Mouse (Mus musculus) B cell, adult 2 months (primary cell): ENCODE results near the gene Trim30d.
"Not testable (repeated sequence)": the region's sequence is repeated elsewhere in the genome, so short reads cannot be mapped to it uniquely, and the experiment has no call there.

ENCODE experiments used
- DNase-seq, 2 experiments: peaks; one replicate each; pipeline ENCODE4 v3.0.0; 2022

Trim30d gene

DNA sequence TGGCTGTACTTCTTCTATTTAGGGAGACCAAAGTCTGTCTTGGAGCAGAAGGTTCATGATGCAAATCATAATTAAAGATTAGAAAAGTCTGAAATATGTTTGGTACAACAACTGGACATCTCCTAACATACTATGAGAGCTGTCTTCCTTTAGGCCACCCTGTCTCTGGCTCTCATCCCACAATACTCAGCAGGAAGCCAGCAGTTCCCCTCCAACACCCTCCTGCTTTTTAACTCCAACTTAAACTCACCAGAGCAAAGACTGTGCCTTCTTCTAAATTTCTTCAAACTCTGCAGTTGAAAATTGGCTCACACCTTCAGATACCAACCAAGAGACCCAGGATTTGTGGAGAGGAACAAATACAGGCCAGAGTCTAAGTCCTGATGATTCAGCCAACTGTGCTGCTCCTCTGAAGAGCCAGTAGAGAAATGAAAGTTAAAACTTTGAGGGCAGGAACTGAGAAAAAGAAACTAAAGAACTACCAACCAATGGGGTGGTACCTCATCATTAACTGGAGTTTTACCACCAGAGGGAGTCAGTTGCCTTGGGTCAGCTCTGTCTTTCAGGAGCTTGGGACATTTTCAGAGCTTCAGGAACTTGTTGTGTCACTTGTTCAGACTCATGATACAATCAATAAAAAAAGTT is at the start of gene Trim30d:
Trim30d (minus strand) TSS at position 429 of the 645 bp plus-strand sequence.
- peak; percentile 18 to 22 for DNase-seq

DNA sequence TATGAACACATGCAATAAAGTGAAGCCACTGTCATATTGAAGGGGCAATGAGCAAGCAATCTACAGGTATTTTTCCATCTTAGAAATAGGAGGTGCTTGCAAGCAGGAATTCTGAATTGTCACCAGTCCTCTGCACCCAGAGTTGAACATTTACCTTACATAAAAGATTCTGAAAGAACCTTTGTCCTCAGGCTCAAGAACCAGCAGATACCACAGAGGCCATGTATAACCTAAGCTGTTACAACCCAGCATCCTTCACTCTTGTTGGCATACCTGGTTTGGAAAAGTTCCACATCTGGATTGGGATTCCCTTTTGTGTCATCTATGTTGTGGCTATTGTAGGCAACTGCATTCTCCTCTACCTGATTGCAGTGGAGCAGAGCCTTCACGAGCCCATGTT is 45.1 kb upstream of the Trim30d start:
- no peak for DNase-seq

DNA sequence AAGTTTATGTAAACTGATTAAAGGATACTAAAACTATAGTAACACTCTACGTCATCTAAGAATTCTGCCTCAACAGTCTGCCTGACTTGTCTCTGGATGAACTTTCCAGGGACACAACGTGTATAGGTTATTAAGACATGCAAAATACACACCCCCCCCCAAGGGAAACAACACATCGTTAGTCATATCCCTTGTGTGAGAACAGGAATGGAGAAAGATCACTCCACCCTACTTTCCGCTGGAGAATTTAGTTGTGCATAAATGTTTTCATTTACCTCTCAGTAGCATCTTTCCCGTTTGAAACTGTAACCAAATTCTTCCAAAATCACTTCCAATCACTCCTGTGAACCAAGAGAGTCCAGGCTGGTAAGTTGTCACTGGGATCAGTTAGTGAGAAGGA is 42.2 kb upstream of the Trim30d start, which contains the start of gene Olfr651:
Olfr651 (plus strand) TSS at position 301 of the 400 bp plus-strand sequence.
- DNase-seq, result no peak

DNA sequence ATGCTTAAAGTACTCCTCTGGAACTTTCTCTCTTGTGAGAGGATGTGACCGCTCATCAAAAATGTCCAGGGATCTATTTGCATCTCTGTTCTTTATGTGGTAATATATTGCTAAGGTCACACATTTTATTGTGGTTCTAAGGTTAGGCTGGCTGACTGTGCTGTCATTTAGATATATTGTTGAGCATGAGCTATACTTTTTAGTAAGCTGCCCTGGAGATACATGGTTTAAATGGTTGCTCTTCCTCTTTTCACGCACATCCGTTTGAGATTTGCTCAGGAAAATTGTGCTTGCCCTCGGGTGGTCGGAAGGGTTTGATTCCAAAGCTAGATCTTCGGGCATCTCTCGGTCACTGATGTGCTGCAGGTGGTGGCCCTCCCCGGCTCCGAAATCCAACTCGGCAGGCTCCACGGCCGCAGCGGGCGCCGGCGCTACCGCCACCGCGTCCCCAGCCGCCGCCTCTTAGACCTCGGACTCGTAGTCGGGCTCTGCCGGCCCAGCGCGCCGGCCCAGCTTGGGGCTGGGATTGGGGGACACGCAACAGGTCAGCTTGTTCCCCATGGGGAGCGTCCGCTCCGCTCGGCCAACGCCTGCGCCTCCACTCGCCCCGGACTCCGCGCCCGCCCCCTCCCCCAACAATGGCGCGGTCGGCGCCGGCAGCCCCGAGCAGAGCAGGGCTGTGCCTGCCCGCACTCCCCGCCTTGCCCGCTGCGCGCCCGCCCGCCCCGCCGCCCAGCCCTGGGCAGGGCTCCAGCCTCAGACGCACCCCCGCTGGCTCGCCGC is 5.9 kb downstream of the Trim30d start:
- DNase-seq, result peak; percentile 41 to 46

DNA sequence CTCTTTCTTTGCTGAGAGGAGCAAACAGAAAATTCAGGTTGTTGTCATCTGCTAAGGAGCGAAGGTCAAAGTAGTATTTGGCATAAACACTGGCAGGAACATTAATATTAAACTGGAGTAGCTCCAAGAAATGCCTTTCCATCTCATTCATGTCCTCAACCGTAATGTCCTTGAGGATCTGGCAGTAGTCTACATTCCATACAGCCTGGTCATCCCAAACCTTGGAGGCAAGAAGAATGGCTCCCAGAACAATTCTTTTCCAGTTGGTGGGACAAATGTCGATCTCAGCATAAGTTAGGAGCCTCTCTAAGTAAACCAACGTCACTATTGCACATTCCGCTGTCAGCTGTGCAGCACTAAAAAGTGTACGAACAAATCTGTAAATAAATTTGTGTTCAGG is 6.5 kb downstream of the Trim30d start:
- DNase-seq, result not testable (repeated sequence)

DNA sequence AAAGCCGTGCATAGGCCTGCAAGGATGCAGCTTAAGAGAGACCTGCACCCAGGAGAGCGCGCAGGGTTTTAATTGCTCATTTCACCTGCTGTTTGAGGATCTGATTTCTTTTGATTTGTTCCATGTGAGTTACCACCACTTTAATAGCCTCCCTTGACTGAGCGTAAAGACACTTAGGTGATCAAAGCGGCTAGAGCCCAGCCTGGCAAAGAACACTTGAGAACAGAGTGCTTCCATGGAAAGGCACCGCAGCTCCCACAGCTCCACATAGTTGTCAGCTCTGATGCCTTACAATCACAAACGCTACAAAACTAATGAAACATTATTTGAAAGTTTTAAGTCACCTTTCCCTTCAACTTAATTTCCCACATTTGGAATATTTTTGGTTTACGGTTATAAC is 8.2 kb downstream of the Trim30d start:
- not testable (repeated sequence) for DNase-seq

DNA sequence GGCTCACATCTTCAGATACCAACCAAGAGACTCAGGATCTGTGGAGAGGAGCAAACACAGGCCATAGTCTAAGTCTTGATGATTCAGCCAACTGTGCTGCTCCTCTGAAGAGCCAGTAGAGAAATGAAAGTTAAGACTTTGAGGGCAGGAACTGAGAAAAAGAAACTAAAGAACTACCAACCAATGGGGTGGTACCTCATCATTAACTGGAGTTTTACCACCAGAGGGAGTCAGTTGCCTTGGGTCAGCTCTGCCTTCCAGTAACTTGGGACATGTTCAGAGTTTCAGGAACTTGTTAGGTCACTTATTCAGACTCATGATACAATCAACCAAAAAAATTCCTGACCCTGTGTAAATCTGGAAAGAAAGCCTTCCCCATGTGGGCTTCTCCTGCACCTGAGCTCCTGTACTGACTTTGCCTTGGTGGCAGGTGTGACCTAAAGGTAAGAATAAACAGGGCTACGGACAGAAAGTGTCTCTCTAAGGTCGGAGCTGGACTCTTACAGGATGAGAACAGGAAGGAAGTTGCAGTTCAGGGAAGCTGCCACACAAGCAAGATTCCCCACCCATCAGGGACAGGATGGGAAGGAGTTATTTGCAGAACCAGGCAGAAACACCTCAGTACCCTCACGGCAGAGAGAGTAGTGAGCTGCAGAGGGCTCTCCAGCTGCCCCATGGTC is 42.4 kb downstream of the Trim30d start, which contains the start of gene Trim30a:
Trim30a (minus strand) TSS at position 129 of the 680 bp plus-strand sequence.
- DNase-seq, result peak; percentile 48 to 54

DNA sequence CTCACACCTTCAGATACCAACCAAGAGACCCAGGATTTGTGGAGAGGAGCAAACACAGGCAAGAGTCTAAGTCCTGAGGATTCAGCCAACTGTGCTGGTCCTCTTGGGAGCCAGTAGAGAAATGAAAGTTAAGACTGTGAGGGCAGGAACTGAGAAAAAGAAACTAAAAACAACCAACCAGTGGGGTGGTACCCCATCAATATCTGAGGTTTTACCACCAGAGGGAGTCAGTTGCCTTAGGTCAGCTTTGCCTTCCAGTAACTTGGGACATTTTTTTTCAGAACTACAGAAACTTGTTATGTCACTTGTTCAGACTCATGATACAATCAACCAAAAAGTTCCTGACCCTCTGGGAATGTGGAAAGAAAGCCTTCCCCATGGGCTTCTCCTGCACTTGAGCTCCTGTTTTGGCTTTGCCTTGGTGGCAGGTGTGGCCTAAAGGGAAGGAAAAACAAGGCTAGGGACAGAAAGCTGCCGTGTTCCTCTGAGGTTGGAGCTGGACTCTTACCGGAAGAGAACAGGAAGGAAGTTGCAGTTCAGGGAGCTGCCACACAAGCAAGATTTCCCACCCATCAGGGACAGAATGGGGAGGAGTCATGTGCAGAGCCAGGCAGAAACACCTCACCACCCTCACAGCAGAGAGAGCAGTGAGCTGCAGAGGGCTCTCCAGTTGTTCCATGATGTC is 61.5 kb downstream of the Trim30d start:
- peak; percentile 45 to 58 for DNase-seq
